Mouse (Mus musculus) granulocyte monocyte progenitor cell, adult 5-6 weeks (primary cell): Measurements from ENCODE around the gene Ndufs2. TPM values are rescaled to one million over a fixed set of nuclear protein-coding genes. Genes with fewer than 3 reads are reported as not detected.
A peak's percentile ranks its signal among the peaks of the same experiment; 100 is the strongest.

Experiments used
- ATAC-seq: replicated peaks from 2 replicates; pipeline ENCODE4 v1.8.0; 2016; ENCODE audit warnings: mild to moderate bottlenecking, moderate TSS enrichment, inconsistent platforms; ENCODE audit not compliant: poor library complexity, severe bottlenecking
- total RNA-seq, 2 experiments: library from RNA; stranded (forward) in 1 of 2; stranded (reverse) in 1 of 2; fragments of 200-712, 200-1000 nt in 1 of 2; fragments of >200 nt in 1 of 2; fragmentation: Nextera tagmentation in 1 of 2; gene quantifications; 2 replicates each; pipeline ENCODE4 v1.2.3; 2014 to 2017

Gene Ndufs2
- total RNA-seq, 2 experiments from 2014 or later, result 270 to 391 TPM

GRCm38 (mm10) chr1:171232800-171233730, 18.1 kb downstream of the Ndufs2 start:
- peak; percentile 45 for ATAC-seq

GRCm38 (mm10) chr1:171232348-171232747, 18.8 kb downstream of the Ndufs2 start:
- no peak for ATAC-seq

DNA sequence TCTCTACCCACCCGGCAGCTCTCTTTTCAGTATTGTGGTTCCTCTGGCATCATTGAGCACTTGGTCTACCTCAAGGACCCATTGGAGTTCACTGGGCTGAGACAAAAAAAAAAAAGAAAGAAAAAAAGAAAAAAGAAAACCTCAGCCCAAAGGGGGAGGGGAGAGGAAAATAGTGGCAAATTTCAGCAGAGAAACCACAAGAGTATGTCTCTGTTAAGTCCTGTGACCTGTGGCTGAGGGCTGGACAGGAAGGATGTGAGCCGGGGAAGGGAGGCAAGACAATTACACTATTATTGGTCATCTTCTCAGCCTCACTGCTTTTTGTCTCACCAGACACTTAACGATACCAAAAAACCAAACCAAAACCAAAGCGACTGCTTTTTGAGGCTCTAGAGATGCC, 19.3 kb downstream of the Ndufs2 start:
- ATAC-seq, result peak; percentile 61

- no peak for ATAC-seq
Measured at GRCm38 (mm10) chr1:171230215-171230614, 21.0 kb downstream of the Ndufs2 start.

GRCm38 (mm10) chr1:171229750-171230149, 21.4 kb downstream of the Ndufs2 start:
- no peak for ATAC-seq

GRCm38 (mm10) chr1:171227879-171228278, 23.3 kb downstream of the Ndufs2 start:
- ATAC-seq, result no peak

DNA sequence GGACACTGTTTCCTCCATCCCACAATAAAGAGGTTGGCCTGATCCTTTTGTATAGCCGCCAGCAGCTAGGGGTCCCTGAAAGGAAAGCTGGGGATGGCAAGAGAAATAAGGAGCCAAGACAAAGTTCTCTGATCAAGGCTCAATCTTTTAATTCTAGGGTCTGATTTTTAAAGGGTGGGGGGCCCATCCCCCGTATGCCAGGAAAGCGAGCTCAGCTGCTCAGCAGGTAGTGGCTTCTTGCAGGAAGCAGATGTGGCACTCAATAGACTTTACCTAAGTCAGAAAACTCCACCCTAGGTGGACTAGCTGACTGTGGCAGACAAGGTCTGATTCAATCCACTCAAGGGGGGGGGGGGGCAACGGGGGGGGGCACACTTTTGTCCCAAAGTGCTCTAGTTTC, 24.4 kb downstream of the Ndufs2 start:
- ATAC-seq, result no peak

GRCm38 (mm10) chr1:171224857-171225256, 26.3 kb downstream of the Ndufs2 start, which contains the start of gene Apoa2:
Gene Apoa2, plus strand, starts transcription at chr1:171225054.
- ATAC-seq, result no peak

GRCm38 (mm10) chr1:171223796-171224195, 27.4 kb downstream of the Ndufs2 start:
- no peak for ATAC-seq

DNA sequence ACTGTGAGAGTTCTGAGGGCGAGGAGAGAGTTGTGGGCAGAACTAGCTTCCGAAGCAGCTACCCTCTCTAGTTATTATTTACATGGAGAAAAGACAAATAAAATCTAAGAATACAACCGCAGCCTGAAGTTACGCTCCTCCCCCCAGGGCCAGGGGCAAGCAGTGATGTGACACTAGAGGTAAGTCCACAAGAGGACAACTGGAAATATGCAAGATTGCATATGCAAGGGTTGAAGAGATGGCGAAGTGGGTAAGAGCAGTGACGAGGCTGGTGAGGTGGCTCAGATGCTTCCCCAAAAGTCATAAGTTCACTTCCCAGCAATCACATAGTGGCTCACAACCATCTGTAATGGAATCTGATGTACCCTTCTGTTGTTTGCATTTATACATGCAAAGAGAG, 28.0 kb downstream of the Ndufs2 start:
- ATAC-seq, result no peak

DNA sequence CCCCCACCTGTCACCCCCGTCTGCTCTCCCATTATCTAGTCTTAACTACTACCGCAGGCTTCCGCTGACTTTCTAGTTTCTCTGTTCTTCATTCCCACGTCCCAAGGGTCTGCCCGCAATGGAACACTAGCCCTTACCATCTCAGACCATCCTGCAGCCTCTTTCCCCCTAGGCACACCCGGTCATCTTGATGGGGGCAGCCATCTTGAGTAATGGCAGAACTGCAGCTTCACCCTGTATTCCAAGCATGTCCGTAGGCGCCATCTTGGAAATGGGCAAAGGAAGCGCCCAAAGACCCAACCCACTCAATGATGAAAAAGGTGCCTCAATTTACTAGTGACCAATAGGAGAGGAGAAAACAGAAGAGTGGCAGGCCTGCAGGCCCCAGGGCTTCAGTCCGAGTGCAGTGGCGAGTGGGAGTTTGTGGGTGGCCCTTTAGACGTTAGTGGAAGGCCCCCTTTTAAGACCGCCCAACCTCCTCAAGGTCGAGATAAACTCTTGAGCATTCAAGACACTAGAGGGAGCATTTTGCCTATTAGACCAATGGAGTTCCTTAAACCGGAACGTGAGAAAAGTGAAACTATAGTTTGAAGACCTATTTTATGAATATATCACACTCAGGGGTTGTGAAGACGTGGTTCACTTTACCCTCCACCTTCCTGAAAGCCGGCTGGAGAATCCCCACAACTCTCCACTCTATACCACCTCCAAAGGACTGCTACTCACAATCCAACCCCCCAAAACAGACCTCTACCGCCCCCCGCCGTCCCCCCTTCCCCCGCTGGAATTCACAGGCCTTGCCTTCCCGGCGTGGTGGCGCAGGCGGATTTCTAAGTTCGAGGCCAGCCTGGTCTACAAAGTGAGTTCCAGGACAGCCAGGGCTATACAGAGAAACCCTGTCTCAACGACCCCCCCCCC, 28.7 kb downstream of the Ndufs2 start, which contains the start of gene Tomm40l:
Tomm40l (minus strand) TSS at position 277 of the 918 bp plus-strand sequence.
- ATAC-seq, result peak; percentile 90

DNA sequence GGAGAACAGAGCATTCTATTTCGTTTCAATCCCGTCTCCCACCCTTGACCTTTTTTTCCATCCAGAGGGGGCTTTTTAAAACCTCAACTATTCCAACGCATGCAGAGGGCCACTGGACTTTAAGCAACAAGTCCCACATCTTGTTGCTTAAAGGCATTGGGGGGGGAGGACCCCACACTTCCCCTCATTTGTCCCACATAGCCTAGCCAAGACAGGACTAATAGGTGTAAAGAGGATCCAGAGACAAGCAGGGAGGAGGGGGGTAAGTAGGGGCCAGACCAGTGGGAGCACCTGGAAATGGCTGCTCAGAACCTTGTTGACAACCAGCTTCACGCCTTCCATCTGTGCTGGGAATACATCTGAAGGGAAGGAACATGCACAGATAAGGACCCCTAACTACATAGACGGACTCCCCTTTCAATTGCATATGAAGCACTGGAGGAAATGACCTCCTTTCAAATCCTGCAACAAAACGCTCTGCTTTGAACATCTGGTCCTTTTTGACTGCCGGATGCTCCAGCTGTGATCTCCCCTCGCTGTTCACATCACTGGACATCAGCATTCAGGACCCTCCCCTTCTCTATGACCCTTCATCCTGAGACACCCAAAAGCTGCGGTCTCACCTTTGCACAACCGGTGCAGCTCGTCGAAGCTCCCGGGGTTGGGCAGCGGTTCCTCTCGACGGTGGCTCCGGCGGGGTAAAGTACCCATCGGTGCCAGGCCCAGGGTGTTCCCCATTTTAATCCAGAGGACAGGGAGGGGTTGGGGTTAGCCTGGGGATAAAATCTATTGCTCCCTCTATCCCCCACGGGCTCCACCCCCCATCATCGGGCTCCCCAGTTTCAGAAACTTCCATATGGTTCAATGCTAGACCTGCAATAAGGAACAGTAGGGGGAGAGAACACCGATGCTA, 29.7 kb downstream of the Ndufs2 start:
- peak; percentile 15; the same call in 1 of the 2 replicates for ATAC-seq

- peak; percentile 37 for ATAC-seq
Measured at GRCm38 (mm10) chr1:171220871-171221270, 30.3 kb downstream of the Ndufs2 start.

- ATAC-seq, result no peak
Measured at GRCm38 (mm10) chr1:171216241-171216955, 34.8 kb downstream of the Ndufs2 start.

DNA sequence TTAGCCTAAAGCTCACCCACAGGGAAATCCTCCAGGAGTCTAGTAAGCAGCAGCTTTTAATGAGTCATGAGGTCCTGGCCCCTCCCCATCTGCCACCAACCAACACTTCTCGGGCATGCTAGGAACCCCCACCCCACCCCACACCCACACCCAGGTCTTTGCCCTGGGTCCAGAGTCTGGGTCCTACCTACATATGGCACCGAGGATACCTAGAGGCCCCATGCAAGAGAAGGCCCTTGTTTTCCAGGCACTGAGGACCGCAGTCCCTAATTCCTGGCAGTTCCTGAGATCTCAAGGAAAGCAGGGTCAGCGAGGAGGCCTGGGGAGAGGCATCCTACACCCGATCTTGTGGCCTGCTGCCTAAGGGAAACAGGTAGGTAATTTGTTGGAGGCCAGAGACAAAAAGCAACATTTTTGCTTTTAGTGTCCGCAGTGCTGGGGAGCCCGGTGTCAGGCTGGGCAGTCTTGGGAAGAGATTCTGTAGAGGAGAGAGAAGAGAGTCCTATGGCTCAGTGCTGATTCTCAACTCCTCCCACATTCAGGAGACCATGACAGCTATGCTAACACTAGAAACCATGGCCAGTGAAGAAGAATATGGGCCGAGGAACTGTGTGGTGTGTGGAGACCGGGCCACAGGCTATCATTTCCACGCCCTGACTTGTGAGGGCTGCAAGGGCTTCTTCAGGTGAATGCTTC, 37.2 kb downstream of the Ndufs2 start, which contains the start of gene Nr1i3:
Nr1i3 (plus strand) TSS at position 170 of the 696 bp plus-strand sequence.
- ATAC-seq, result no peak

GRCm38 (mm10) chr1:171212854-171213253, 38.3 kb downstream of the Ndufs2 start:
- no peak for ATAC-seq

DNA sequence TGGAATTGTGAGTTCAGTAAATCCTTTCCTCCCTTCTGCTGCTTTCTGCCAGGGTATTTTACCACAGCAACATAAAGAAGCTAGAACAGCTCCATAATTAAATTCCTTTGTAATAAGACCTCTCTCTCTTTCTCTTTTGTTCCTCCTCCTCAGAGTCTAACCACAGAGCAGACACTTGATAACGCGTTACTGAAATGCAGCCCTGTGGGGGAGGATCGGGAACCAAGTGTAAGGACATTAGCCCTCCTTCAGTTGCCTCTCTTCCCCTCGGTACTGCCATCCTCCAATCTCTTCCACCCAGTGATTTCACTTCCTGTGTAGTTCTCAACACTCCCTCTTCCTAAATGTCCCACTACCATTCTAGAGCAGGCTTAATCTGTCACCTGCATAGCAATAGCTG, 41.8 kb downstream of the Ndufs2 start:
- ATAC-seq, result peak; percentile 74

GRCm38 (mm10) chr1:171205704-171206493, 45.3 kb downstream of the Ndufs2 start:
- ATAC-seq, result no peak
